Mouse (Mus musculus): Measurements from ENCODE around the gene Ttyh1.

GRCm38 (mm10) chr7:4170193-4170938, 51.2 kb downstream of the Ttyh1 start:
- TF ChIP-seq CTCF (IDR thresholded peaks at IDR 0.05; ENCODE audit: low read depth) (no peak), EP300 (IDR thresholded peaks at IDR 0.05; ENCODE audit: low read depth) (no peak)

Measured in heart, postnatal 0 days (tissue).